Mouse (Mus musculus): ENCODE results near the gene Smad3. TPM values are rescaled to one million over a fixed set of nuclear protein-coding genes. Genes with fewer than 3 reads are reported as not detected.
A peak's percentile ranks its signal among the peaks of the same experiment; 100 is the strongest.

The Smad3 gene
- total RNA-seq, 2 experiments from 2014 or later: 17.0 to 22.6 TPM

DNA sequence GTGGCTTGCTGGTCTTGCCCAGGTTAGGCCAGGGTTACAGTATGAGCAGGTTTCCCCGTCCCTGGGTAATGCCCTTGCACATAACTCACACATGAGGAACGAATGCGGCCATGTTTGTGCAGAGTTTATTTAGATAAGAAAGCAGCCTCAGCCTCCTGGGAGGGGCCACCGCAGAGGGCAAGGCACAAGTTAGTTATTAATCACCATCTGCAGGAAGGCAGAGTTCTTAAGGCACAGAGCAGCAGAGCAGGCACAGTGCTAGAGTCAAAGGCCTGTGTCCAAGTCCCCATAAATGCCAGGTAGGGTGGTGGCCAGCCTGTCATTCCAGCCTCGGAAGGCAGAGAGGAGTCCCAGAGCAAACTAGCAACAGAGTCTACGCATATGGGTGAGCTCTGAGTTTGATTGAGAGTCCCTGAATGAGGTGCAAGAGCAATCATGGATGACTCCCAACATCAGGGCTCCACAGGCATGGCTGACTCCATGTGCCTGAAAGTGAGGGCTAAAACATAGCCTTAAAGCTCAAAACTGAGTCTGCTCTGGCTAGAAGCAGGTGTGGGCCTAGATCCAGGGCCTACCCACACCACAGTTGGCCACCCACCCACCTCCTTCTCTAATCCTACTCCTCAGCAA is 17.2 kb upstream of the Smad3 start:
- intact Hi-C loops (cut with DNase I): no loop called here
- DNase-seq: no peak

DNA sequence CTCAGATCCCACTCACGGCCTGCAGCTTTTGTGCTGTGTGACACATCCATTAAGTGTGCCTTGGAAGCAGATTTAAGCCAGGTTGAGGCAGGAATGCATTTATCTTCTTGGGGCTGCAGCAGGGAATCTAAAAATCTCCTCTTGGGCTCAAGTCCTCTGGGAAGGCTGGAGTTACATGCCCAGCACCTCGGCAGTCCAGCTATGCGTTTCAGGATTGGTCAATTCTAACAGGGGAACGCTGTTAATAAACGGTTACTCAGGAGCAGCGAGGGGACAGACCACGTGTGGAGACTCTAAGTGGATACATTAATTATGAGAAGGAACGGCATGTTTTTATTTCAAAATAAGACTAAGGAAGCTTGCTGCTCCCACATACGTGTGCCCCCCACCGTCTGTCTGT is 14.7 kb upstream of the Smad3 start:
- DNase-seq: no peak
- intact Hi-C loops (cut with DNase I): no loop called here

DNA sequence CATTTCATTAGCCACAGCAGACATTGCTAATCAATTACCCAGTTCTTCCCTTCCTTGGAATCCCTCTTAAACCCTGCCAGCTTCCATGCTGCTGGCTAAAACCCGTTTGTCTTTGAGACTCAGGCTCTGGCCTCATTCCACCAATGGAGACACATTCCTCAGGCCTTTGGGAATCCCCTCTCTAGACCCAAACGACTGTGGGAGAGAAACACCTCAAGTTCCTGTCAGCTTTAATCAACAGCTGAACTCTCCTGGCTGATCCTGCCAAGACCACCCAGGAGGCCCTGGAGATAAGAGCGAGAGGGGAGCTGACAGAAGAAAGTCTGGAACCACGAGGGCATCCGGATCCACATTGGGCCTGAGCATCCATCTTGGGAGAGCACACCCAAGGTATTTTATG is 13.9 kb upstream of the Smad3 start:
- DNase-seq: no peak
- intact Hi-C loops (cut with DNase I): no loop called here

DNA sequence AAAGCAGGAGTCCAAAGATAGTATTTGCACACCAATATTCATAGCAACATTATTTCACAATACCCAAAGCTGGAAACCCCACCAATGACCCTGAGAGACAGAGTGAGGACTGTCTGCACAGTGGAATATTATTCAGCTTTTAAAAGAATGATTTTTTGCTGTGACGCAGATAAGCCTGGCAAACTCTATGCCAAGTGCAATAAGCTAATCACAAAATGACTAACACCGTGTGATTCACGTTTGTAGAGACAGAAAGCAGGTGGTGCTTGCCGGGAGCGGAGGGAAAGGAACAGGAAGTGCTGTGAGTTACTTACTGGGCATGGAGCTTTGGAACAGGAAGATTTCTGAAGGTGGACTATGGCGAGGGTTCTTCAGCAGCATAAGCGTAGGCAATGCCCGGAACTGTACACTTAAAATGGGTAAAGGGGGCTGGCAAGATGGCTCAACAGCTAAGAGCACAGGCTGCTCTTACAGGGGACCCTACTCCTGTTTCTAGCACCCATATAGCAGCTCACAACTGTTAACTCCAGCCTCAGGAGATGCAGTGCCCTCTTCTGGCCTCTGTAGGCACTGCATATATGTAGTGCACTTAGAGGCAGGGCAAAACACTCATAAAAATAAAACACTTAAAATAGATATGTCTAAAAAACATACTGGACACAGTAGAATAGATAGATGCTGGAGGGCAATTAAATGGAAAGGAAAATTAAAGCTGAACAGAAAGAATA is 3.7 kb upstream of the Smad3 start:
- no peak for DNase-seq
- intact Hi-C loops (cut with DNase I): no loop called here

DNA sequence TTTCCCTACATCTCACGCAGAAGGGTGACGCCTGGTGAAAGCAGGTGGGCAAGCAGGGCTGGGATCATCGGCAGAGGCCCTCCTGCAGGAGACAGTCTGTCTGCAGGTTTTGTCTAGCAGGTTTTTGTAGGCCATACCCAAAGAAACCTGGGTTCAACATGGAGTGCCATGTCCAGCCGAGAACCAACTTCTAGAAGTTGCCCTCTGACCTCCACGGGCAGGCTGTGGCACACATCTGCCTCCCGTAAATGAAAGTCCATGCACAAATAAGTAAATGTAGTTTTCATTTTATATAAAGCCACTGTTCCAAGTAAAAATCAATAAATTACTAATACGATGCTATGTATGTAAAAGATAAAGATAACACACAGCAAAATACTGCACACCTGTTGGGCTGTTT is 3.0 kb upstream of the Smad3 start:
- DNase-seq: no peak
- intact Hi-C loops (cut with DNase I): no loop called here

DNA sequence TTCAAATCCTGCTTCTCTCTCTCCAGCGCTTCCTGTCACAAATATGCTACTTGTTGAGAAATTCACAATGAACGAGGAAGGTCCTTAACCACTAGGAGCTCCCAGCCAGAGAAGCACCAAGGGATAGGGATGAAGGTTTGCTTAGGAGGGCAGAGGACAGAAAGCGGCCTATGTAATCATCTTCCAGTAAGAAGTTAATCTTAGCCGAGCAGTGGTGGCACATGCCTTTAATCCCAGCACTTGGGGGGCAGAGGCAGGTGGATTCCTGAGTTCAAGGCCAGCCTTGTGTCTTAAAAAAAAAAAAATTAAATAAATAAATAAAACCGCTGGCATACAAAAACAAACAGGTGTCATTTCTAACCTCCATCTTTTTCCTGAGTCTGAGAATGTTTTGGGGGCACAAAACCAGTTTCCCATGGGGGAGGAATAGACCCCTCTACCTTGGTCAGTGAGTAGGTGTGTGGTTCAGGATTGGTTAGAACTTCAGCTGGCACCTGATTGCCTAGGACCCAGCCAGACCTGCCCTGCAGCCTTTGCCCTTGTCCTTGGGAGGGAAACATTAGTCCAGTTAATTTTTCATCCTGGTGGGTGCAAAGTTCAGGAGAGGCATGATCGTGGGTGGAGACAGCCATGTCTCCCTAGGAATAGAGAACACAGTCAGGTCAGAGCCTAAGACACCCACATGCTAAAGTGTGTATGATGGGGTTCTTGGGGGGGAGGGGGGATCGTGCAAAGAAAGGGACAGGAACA is 2.4 kb upstream of the Smad3 start:
- DNase-seq: no peak
- intact Hi-C loops (cut with DNase I): loop anchor here (5.0 to 10.0 kb wide), 4 partner anchors 82 to 625 kb away; no protein-coding TSS in a partner anchor

DNA sequence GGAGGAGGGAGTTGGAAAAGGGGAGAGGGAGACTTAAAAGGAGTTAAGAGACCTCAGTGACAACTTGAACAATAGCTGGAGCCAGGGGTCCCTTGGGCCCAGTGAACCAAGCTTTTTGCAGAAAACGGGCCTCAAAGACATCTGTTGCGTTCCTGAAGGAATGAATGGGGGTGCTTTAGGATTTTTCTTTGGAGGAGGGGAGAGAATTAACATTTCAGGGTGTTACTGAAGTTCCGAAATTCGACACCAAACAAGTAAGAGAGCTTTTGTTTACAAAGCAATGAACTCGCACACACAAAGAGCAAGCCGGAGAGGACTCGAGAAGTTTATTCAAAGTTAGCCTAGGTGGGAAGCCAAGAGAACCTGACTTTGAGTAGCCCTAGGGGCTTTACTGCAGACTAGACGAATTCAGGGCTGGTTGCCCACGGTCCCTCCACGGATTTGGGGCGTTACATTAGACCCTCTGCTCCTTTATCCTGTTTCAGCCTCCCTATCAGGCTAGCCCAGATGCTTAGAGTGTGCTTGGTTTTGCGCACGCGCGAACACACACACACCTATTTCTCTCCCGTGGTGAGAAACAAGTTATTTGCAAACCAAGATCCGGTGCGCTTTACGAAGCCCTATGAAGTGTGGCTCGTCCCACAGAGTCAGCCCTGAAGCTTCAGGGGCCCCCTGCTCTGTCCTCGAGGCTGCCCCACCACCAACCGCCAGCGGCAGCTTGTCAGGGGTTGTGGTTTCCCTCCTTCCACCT is 1.0 kb upstream of the Smad3 start:
- intact Hi-C loops (cut with DNase I): loop anchor here (5.0 to 10.0 kb wide), 4 partner anchors 83 to 624 kb away; no protein-coding TSS in a partner anchor
- peak in 1 of 2 experiments; percentile 51 for DNase-seq

DNA sequence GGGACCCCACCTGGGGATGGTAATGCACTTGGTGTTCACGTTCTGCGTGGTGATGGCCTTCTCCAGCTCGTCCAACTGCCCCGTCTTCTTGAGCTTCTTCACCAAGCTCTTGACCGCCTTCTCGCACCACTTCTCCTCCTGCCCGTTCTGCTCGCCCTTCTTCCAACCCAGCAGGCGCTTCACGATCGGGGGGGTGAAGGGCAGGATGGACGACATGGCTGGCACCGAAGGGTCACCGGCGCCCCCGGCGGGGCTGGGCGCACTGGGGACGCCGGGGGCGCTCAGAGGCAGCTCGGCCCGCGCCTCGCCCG is 377 bp downstream of the Smad3 start:
- intact Hi-C loops (cut with DNase I): loop anchor here (5.0 to 10.0 kb wide), 4 partner anchors 85 to 623 kb away; no protein-coding TSS in a partner anchor
- no peak for DNase-seq

DNA sequence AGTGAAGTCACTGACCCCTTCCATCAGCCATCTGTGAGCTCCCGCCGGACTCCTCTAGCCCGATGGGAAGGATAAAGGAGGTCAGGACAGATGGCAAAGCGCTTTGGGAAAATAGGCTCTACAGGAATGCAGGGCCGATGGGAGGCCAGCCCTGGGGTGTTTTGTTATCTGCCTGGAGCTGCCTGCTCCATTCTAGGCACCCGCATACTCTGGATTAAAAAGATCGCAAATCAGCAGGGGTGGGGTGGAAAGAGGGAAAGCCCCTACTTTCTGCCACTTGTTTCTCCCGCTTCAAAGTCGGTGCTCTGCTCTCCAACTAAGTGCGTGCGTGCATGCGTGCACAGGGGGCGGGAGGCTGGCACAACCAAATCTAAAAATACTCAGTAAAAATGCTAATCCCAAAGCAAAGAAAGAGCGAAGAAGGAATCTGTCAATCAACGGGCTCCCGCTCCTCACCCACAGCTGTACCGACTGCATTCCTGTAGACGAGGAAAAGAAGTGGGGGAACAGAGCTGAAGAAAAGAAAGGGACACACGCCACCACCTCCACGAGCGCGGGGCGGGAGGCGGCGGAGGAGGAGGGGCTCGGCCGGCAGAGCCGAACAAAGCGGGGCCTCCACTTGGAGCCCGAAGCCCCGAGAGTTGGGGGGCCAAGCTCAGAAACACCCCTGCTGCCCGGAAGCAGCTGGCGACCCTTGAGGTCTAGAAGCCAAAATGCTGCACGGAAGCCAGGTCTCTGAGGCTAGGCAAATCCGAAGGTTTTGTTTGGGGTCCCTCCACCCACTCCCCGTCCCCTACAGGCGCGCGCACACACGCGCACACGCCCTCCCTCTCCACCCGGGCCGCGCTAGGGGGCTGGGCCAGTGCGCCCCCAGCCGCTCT is 973 bp downstream of the Smad3 start:
- intact Hi-C loops (cut with DNase I): loop anchor here (5.0 to 10.0 kb wide), 4 partner anchors 85 to 622 kb away; no protein-coding TSS in a partner anchor
- peak in 1 of 2 experiments; percentile 56 for DNase-seq

DNA sequence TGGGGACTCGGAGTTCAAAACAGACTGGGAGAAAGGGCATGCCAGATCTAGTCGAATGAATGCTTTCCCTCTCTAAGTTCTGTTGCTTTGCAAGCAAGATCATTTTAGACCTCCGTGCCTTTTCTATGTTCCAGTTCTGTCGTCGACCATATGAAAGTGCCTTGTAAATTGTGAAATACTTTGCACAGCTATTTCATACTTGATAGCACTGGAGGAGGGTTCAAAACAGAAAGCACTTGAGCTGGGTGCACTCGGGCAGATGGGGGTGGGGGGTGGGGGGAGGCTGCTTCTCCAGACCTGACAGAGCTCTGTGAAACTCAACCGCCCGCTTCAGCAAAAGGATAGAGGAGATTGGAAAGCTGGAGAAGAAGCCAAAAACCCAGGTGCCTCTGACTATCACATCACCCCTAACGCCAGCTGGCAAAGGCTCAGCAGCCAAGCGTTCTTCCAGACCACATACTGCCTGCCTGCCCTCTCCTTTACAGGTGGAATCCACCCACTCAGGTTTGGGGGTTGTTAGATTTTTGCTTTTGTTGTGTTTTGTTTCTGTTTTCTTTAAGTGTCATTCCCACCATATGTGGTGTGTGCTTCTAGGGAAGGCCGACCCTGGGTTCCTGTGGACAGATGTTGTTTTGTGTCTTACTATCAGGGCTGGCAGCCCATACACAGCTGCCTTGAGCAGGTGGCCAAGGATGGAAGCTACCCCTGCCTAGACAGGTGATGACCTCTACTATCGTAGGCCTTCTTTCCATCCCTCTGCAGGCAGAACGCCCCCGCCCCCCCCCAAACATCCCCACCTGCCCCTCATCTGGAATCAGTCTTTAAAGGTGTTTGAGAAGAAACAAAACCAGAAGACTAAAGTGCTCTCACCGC is 1.9 kb downstream of the Smad3 start:
- intact Hi-C loops (cut with DNase I): loop anchor here (5.0 to 10.0 kb wide), 4 partner anchors 86 to 621 kb away; no protein-coding TSS in a partner anchor
- peak; percentile 26 to 50 for DNase-seq

DNA sequence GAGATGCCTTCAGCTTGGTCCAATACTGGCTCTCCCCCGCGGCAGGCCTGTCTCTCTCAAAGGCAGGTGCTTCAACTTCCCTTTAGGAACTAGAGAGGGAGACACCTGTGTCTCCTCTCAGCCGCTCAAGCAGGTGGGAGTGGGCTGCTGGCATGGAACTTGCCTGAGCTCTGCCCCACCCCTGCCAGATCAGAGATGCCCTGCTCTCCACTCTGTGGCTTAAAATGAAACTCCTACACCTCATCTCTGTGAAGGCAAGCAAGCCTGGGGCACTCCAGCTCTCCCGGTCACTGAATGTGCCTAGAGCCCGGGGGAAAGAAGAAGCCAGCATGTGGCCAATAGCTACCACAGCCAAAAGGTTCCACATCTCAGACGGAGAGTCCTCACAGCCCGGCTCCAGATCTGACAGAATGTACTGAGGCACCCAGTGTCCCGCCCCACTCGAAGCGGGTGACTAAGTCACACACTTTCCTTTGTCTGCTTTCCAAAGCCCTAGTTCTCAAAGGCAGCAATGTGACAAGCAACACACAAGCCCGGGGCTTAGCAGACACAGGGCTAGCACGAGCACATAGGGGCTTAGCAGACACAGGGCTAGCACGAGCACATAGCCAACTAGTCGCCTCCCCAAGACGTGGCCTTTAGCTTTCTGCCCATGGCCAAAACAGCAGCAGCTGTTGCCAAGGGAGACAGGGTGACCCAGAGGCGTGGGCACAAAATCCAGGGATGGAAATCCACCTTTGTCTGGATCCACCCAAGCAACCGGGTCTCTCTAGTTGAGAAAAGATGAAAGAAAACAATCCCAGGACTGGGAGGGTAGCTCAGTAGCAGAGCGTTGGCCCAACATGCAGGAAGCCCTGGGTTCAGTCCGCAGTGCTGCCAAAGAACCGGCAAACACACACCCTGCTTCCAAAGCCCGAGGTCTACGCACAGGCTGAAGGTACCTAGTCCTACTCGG is 3.0 kb downstream of the Smad3 start:
- peak in 1 of 2 experiments; percentile 54 for DNase-seq
- intact Hi-C loops (cut with DNase I): loop anchor here (5.0 to 10.0 kb wide), 5 partner anchors 48 to 620 kb away; no protein-coding TSS in a partner anchor

DNA sequence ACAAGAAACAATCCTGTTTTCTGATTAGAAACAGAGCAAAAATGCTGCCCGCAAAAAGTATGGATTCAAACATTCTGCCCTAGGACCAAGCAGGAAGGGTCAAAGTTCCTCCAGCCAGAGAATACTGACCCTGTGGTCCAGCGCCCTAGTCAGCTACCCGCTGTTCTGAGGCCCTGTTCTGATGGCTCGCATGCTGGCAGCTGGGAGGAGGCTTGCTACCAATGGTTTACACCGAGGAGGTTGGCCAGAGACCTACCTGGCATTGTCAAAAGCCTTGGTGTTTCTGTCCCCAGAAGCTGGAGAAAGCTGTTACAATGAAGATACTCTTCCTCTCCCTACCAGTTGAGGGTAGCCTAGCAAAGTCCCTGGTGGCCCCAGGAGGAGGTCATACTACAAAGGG is 3.8 kb downstream of the Smad3 start:
- no peak for DNase-seq
- intact Hi-C loops (cut with DNase I): loop anchor here (5.0 to 10.0 kb wide), 2 partner anchors 47 to 619 kb away; no protein-coding TSS in a partner anchor

DNA sequence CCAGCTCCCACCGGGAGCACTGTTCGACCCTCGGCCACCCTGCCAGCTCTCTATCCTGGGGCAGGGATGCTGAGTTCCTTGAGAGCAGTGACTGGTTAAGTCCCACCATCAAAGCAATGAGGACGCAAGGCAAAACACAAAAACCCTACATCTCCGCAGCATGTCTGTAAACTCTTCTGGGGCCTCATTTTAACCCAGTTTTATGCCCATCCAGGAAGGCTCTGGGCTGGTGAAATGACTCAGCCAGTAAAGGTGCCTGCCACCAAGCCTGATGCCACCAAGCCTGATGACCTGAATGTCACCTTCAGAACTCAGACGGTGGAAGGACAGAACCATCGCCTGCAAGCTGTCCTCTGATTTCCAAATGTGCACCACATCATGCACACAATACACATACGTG is 4.4 kb downstream of the Smad3 start:
- DNase-seq: no peak
- intact Hi-C loops (cut with DNase I): loop anchor here (5.0 to 10.0 kb wide), 2 partner anchors 46 to 619 kb away; no protein-coding TSS in a partner anchor

DNA sequence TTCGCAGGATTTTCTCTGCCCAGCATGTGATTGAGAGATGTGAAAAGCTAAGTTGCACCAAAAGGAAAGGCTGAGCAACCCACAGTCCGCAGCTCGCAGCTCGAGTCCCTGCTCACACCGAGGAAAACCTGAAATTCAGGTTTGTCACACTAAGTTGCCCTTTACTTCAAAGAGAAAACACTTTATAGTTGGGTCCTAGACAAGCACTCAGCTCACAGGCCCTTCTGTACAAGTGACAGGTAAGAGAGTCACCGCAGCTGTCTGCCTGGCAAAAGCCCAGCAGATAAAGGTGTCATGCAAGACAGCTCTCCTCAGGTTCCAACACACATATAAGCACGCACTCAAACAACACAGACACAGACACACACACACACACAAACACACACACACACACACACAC is 5.2 kb downstream of the Smad3 start:
- DNase-seq: no peak
- intact Hi-C loops (cut with DNase I): loop anchor here (5.0 to 10.0 kb wide), 2 partner anchors 45 to 618 kb away; no protein-coding TSS in a partner anchor

DNA sequence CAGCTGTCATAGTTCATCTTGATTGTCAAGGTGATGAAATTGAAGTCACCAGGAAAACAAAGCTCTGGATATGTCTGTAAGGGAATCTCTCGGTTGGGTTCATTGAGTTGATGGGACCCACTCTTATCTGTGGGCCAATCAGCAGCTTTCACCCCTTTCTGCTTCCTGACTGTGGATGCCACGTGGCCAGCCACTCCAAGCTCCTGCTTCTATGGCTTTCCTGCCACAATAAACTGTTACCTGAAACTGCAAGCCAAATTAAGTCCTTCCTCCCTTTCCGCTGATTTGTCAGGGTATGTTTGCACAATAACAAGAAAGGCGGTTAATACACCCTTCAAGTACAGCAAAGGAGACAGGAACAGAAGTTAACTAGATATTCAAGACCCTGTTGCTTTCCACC is 6.5 kb downstream of the Smad3 start:
- no peak for DNase-seq
- intact Hi-C loops (cut with DNase I): loop anchor here (5.0 to 10.0 kb wide), 2 partner anchors 44 to 617 kb away; no protein-coding TSS in a partner anchor

DNA sequence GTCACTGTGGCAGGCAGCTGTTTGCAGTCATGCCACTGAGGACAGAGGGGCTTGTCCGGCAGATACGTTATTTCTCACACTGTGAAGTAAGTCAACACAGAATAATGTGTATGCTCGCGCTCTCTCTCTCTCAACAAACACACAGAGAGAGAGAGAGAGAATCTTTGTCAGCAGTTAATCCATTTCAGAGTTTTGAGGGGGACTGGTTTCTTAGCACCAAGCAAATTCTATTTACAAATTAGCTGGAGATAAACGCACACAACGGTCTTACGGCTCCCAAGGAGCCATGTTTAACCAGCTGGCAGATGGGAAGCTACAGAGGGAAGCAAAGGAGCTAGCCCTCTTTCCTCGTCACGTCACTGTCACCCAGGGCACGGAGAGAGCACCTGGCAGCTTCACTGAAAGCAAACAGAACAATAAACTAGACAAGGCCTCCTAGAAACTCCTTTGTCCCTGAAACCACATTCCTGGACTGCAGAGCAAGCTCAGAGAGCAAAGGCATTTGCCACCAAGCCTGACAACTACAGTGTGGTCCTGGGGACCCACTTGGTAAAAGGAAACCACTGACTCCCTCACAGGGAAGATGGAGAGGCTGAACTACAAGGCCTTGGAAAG is 7.3 kb downstream of the Smad3 start:
- intact Hi-C loops (cut with DNase I): loop anchor here (5.0 to 10.0 kb wide), 2 partner anchors 43 to 616 kb away; no protein-coding TSS in a partner anchor
- no peak for DNase-seq
